Mouse (Mus musculus): ENCODE results near the gene Lingo2. TPM values are rescaled to one million over a fixed set of nuclear protein-coding genes. Genes with fewer than 3 reads are reported as not detected.

The Lingo2 gene
- total and polyA plus RNA-seq, 3 experiments, result not detected

DNA sequence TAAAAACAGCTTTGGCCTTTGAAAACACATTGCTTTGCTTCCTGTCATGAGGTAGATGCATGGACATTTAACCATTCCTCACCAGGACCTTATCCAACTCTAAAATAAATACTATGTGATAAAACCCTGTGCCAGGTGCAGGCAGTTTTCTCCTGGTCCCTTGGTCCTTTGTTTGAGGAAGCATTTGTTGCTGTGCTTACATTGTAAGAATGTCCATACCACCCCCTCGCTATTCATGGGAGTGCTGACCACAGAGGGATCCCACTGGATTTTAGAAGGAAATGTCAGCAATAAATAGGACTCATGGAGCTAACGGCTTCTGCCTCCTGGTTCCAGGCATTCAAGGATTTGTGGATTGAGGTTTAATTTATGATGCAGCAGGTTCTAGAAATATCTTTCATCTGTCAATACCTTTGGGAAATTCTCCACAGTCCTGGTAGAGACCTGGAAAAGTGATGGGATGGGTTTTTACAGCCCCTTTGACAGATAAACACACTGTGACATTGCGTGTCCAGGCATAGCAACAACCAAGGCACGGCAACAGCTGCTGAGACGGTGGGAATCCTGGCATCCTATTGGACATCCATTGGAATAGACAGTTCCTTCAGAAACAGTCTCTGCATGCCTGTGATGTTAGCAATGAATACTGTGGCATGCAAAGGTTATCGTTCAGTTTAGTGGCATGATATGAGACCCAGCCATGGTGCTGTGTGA, 1143.9 kb downstream of the Lingo2 start:
- no peaks in the 10 kb centered on the region for H3K9me3 ChIP-seq (replicated peaks; ENCODE audit: insufficient read depth, low read length)
- no peak overlapping the region for H3K4me3 ChIP-seq (ENCODE audit: control insufficient read depth in 1 of 2, insufficient read depth in 1 of 2, low read depth in 2 of 2, low read length in 2 of 2)
- no peaks in the 10 kb centered on the region for H3K27me3 ChIP-seq (ENCODE audit: control insufficient read depth in 1 of 2, insufficient read depth in 2 of 2, low read length in 2 of 2)
- no peak for TF ChIP-seq GATA1 (IDR thresholded peaks at IDR 0.05; ENCODE audit: low read depth, low read length)
- TF ChIP-seq ETS1 (IDR thresholded peaks at IDR 0.05; ENCODE audit: low read depth, low read length), result no peak
- no peak for TF ChIP-seq SIN3A (IDR thresholded peaks at IDR 0.05; ENCODE audit: low read length)
- no peaks in the 10 kb centered on the region for H3K79me2 ChIP-seq (ENCODE audit: control insufficient read depth, insufficient read depth, low read length, poor library complexity)
- H3K36me3 ChIP-seq (ENCODE audit: control insufficient read depth in 1 of 2, insufficient read depth in 2 of 2, low read length in 2 of 2), result no peaks in the 10 kb centered on the region
- no peak overlapping the region for H3K27ac ChIP-seq (ENCODE audit: control insufficient read depth, low read depth, low read length)
- H3K4me1 ChIP-seq (ENCODE audit: control insufficient read depth in 1 of 2, insufficient read depth in 2 of 2, low read length in 2 of 2), result no peaks in the 10 kb centered on the region
- no peak for DNase-seq (ENCODE audit: low read depth, low spot score)
- no peak overlapping the region for H3K9ac ChIP-seq (ENCODE audit: control insufficient read depth, low read depth, low read length, poor library complexity, severe bottlenecking)

DNA sequence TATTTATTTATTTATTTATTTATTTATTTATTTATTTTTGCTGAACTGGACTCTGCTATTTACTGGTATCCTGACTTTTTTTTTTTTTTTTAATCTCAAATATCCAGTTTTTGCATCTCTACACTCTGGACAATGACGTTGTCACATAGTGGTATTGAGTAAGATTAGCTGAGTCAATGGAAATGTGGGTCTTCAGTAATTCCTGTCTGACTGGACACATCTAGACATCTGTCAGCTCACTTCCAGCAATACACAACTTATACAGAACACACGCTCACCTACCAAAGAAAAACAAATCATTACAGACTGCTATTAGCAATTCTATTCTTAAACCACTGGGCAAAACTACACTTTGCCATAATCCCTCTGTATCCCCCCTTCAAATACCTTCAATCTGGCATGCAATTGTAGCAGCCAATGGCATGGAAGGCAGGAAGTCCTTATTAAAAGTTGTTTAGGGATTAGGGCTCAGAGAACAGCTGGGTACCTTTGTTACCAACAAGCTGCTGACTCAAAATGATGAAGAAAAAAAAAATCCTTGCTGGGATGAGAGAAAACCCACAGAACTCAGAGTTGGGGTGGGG, 1144.6 kb downstream of the Lingo2 start:
- Histone ChIP-seq H3K9ac (ENCODE audit: control insufficient read depth, low read depth, low read length, poor library complexity, severe bottlenecking) (no peak overlapping the region), H3K27me3 (ENCODE audit: control insufficient read depth in 1 of 2, insufficient read depth in 2 of 2, low read length in 2 of 2) (no peaks in the 10 kb centered on the region), H3K9me3 (replicated peaks; ENCODE audit: insufficient read depth, low read length) (no peaks in the 10 kb centered on the region), H3K4me3 (ENCODE audit: control insufficient read depth in 1 of 2, insufficient read depth in 1 of 2, low read depth in 2 of 2, low read length in 2 of 2) (no peak overlapping the region), H3K4me1 (ENCODE audit: control insufficient read depth in 1 of 2, insufficient read depth in 2 of 2, low read length in 2 of 2) (no peaks in the 10 kb centered on the region), H3K36me3 (ENCODE audit: control insufficient read depth in 1 of 2, insufficient read depth in 2 of 2, low read length in 2 of 2) (no peaks in the 10 kb centered on the region), H3K79me2 (ENCODE audit: control insufficient read depth, insufficient read depth, low read length, poor library complexity) (no peaks in the 10 kb centered on the region), H3K27ac (ENCODE audit: control insufficient read depth, low read depth, low read length) (no peak overlapping the region)
- TF ChIP-seq MYB (IDR thresholded peaks at IDR 0.05; ENCODE audit: low read depth, low read length) (no peak), SIN3A (IDR thresholded peaks at IDR 0.05; ENCODE audit: low read length) (no peak), CHD2 (IDR thresholded peaks at IDR 0.05; ENCODE audit: low read length) (no peak), ELF1 (IDR thresholded peaks at IDR 0.05; ENCODE audit: low read depth, low read length) (no peak), MXI1 (IDR thresholded peaks at IDR 0.05; ENCODE audit: low read depth, low read length) (no peak), UBTF (IDR thresholded peaks at IDR 0.05; ENCODE audit: borderline replicate concordance, insufficient read depth, low read depth, low read length) (no peak), ZKSCAN1 (IDR thresholded peaks at IDR 0.05; ENCODE audit: low read depth, low read length) (no peak), BHLHE40 (IDR thresholded peaks at IDR 0.05; ENCODE audit: borderline replicate concordance, low read depth, low read length) (no peak), EP300 (IDR thresholded peaks at IDR 0.05; ENCODE audit: low read depth in 1 of 2, low read length in 2 of 2) (no peak), TAL1 (IDR thresholded peaks at IDR 0.05; ENCODE audit: low read length) (no peak), MEF2A (IDR thresholded peaks at IDR 0.05; ENCODE audit: extremely low read depth, insufficient replicate concordance, low read depth, low read length, poor library complexity, severe bottlenecking) (no peak), RAD21 (IDR thresholded peaks at IDR 0.05; ENCODE audit: low read depth, low read length) (no peak), POLR2AphosphoS5 (IDR thresholded peaks at IDR 0.05; ENCODE audit: borderline replicate concordance, low read depth, low read length) (no peak), HCFC1 (IDR thresholded peaks at IDR 0.05; ENCODE audit: low read depth, low read length) (no peak), NELFE (IDR thresholded peaks at IDR 0.05; ENCODE audit: low read depth, low read length) (no peak)
- no peak for DNase-seq (ENCODE audit: low read depth, low spot score)

All from MEL (cell line).